Mouse (Mus musculus) embryonic facial prominence, embryonic 14.5 days (tissue): Measurements from ENCODE around the gene Ptprj. TPM values are rescaled to one million over a fixed set of nuclear protein-coding genes. Genes with fewer than 3 reads are reported as not detected.

Experiments used
- ATAC-seq: fragments of 200-750 bp; cut with Nextera tagmentation; 2 replicates; pipeline ENCODE4 v1.8.0; 2017; ENCODE audit warnings: low read depth, moderate number of reproducible peaks, moderate TSS enrichment
- DNase-seq: peaks from one replicate; pipeline ENCODE4 v3.0.0-alpha.2; 2015; ENCODE audit warnings: low spot score
- H3K27ac ChIP-seq: fragments of 300-500 bp; sonication (generic); replicated peaks from 2 replicates; pipeline ENCODE4 v1.5.1; 2014; ENCODE audit warnings: low read depth, mild to moderate bottlenecking, low read length, moderate library complexity
- H3K27me3 ChIP-seq: fragments of 300-500 bp; sonication (generic); replicated peaks from 2 replicates; pipeline ENCODE4 v1.6.1; 2014; ENCODE audit warnings: low read length; ENCODE audit not compliant: control insufficient read depth, insufficient read depth
- H3K36me3 ChIP-seq: fragments of 300-500 bp; sonication (generic); 2 replicates; pipeline ENCODE4 v1.6.1; 2014; ENCODE audit warnings: low read length, mixed read lengths; ENCODE audit not compliant: control insufficient read depth, insufficient read depth
- H3K4me1 ChIP-seq: fragments of 300-500 bp; sonication (generic); 2 replicates; pipeline ENCODE4 v1.6.1; 2014; ENCODE audit warnings: antibody characterized with exemption, low read length; ENCODE audit not compliant: control insufficient read depth, insufficient read depth
- H3K4me2 ChIP-seq: fragments of 300-500 bp; sonication (generic); 2 replicates; pipeline ENCODE4 v1.6.1; 2014; ENCODE audit warnings: low read depth, mild to moderate bottlenecking, low read length, moderate library complexity, mixed read lengths
- H3K4me3 ChIP-seq: fragments of 300-500 bp; sonication (generic); 2 replicates; pipeline ENCODE4 v1.5.1; 2014; ENCODE audit warnings: low read depth, mild to moderate bottlenecking, low read length
- H3K9ac ChIP-seq: fragments of 300-500 bp; sonication (generic); 2 replicates; pipeline ENCODE4 v1.6.1; 2014; ENCODE audit warnings: low read depth, mild to moderate bottlenecking, low read length, moderate library complexity, mixed read lengths
- H3K9me3 ChIP-seq: fragments of 300-500 bp; sonication (generic); 2 replicates; pipeline ENCODE4 v1.6.1; 2016; ENCODE audit warnings: low read length; ENCODE audit not compliant: control insufficient read depth
- WGBS: fragments of 180-500 bp; shearing (Covaris S2); extraction: QIAGEN DNeasy Blood & Tissue Kit; methylation state at CpG from one replicate; pipeline ENCODE4 v1.1.7; 2014; 5-methylcytosine and 5-hydroxymethylcytosine counted together
- polyA plus RNA-seq: library from polyadenylated mRNA; unstranded; fragments of >200 nt; fragmentation: Nextera tagmentation; extraction: Ambion mirVana; gene quantifications from 2 replicates; pipeline ENCODE4 v1.2.1, GENCODE M21; 2014

Gene Ptprj
- polyA plus RNA-seq, 1 experiment from 2014 or later = 4.1 TPM

DNA sequence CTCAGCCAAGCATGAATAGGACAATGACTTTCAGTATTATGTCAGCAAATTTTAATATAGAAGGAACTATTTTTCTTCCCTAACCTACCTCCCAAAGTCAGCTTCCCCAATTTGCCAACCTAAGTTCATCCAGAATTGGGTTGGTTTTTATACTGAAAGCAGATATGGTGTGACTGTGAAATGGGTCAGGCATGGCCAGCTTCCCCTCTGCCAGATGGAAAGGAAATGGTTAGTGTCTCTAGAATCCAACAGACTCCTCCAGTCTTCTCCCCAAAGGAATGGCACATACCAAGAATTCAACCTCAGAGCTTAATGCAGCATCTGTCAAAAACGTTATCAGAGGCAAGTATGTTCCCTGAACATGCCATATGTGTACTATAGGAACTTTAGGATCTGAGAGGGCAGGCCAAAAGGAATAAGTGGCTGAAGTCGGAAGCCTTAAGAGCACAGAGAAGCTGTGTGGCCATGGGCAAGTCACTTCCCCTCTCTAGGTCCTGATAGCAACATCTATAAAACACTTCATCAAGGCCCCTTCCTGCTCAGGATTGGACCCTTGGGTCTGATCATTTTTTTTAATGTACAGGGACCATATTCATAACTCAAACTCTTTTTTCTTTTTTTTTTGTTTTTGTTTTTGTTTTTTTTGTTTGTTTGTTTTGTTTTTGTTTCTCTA, 21.3 kb downstream of the Ptprj start:
- no peak for ATAC-seq
- H3K4me1 ChIP-seq = 0 out of 2 replicates have a peak, but pooled peaks cover 4% of the 10 kb centered on the region
- H3K36me3 ChIP-seq = no peaks in the 10 kb centered on the region
- no peak overlapping the region for H3K4me3 ChIP-seq
- WGBS = 67% methylated on average over 2 of the region's 2 CpGs
- H3K9me3 ChIP-seq = no peaks in the 10 kb centered on the region
- H3K4me2 ChIP-seq = no peak overlapping the region
- no peaks in the 10 kb centered on the region for H3K27me3 ChIP-seq
- DNase-seq = no peak
- no peak overlapping the region for H3K9ac ChIP-seq
- H3K27ac ChIP-seq = no peak overlapping the region

DNA sequence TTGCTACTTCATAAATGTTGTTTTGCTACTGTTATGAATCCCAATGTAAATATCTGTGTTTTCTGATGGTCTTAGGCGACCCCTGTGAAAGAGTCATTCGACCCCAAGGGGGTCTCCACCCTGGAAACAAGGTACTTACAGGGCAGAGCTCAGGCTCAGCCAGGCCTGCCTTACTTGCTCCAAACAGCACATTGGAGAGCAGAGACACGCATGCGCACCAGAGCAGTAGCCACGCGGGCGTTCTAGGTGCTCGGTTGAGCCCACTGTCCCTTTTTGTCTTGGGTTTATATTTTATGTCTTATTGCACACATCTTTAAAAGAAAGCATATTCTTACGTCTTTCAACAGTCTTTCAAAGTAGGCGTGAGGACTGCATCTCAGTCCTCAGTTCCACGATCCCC, 22.1 kb downstream of the Ptprj start:
- Histone ChIP-seq H3K9me3 (no peaks in the 10 kb centered on the region), H3K27me3 (no peaks in the 10 kb centered on the region), H3K36me3 (no peaks in the 10 kb centered on the region), H3K4me1 (0 out of 2 replicates have a peak, but pooled peaks cover 4% of the 10 kb centered on the region), H3K9ac (no peak overlapping the region), H3K27ac (no peak overlapping the region), H3K4me2 (no peak overlapping the region), H3K4me3 (no peak overlapping the region)
- DNase-seq (no peak), ATAC-seq (no peak)
- 84% methylated on average over 11 of the region's 11 CpGs for WGBS

GRCm38 (mm10) chr2:90557913-90558312, 22.5 kb downstream of the Ptprj start:
- no peak overlapping the region for H3K4me3 ChIP-seq
- DNase-seq (no peak), ATAC-seq (no peak)
- no peaks in the 10 kb centered on the region for H3K27me3 ChIP-seq
- H3K4me1 ChIP-seq = 0 out of 2 replicates have a peak, but pooled peaks cover 4% of the 10 kb centered on the region
- H3K36me3 ChIP-seq = no peaks in the 10 kb centered on the region
- H3K9me3 ChIP-seq = no peaks in the 10 kb centered on the region
- H3K4me2 ChIP-seq = no peak overlapping the region
- H3K27ac ChIP-seq = no peak overlapping the region
- 73% methylated on average over 3 of the region's 3 CpGs for WGBS
- H3K9ac ChIP-seq = no peak overlapping the region

GRCm38 (mm10) chr2:90555744-90556143, 24.7 kb downstream of the Ptprj start:
- H3K27me3 ChIP-seq = no peaks in the 10 kb centered on the region
- 77% methylated on average over 5 of the region's 5 CpGs for WGBS
- DNase-seq (no peak), ATAC-seq (no peak)
- H3K4me3 ChIP-seq = no peak overlapping the region
- no peak overlapping the region for H3K4me2 ChIP-seq
- no peaks in the 10 kb centered on the region for H3K36me3 ChIP-seq
- H3K9me3 ChIP-seq = no peaks in the 10 kb centered on the region
- no peak overlapping the region for H3K9ac ChIP-seq
- H3K4me1 ChIP-seq = no peaks in the 10 kb centered on the region
- H3K27ac ChIP-seq = no peak overlapping the region

GRCm38 (mm10) chr2:90554806-90555205, 25.6 kb downstream of the Ptprj start:
- H3K9me3 ChIP-seq = no peaks in the 10 kb centered on the region
- H3K4me2 ChIP-seq = no peak overlapping the region
- WGBS = 85% methylated on average over 4 of the region's 4 CpGs
- H3K4me3 ChIP-seq = no peak overlapping the region
- ATAC-seq (no peak), DNase-seq (no peak)
- no peaks in the 10 kb centered on the region for H3K36me3 ChIP-seq
- no peaks in the 10 kb centered on the region for H3K4me1 ChIP-seq
- no peak overlapping the region for H3K9ac ChIP-seq
- H3K27ac ChIP-seq = no peak overlapping the region
- no peaks in the 10 kb centered on the region for H3K27me3 ChIP-seq

- 83% methylated on average over 4 of the region's 4 CpGs for WGBS
- Histone ChIP-seq H3K27ac (no peak overlapping the region), H3K4me2 (no peak overlapping the region), H3K4me3 (no peak overlapping the region), H3K36me3 (no peaks in the 10 kb centered on the region), H3K9ac (no peak overlapping the region), H3K27me3 (no peaks in the 10 kb centered on the region), H3K4me1 (no peaks in the 10 kb centered on the region), H3K9me3 (no peaks in the 10 kb centered on the region)
- DNase-seq = no peak
- ATAC-seq = no peak
These were observed 26.6 kb downstream of the Ptprj start for GRCm38 (mm10) chr2:90553861-90554260.

DNA sequence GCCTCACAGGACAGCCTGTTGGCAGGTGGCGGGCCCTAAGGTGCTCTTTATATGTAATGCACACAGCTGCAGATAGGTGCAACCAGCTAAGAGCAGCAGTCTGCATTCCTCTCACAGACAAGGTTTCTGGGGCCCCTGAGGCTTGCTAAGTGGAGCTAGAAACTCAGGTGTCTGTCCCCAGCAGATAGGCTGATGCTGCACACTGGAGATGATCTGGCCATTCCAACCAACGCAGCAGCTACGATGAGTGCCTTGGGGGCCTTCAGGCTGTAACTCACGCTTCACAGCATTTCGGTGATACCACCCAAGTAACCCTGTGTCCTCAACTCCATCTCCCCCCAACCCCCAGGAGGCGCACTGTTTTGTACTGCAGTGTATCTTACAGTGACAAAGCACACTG, 29.8 kb downstream of the Ptprj start:
- Histone ChIP-seq H3K4me1 (peaks cover 4% of the 10 kb centered on the region), H3K9me3 (no peaks in the 10 kb centered on the region), H3K27me3 (no peaks in the 10 kb centered on the region), H3K27ac (no peak overlapping the region), H3K9ac (no peak overlapping the region), H3K4me2 (no peak overlapping the region), H3K4me3 (no peak overlapping the region), H3K36me3 (no peaks in the 10 kb centered on the region)
- WGBS = 68% methylated on average over 6 of the region's 6 CpGs
- ATAC-seq = no peak
- no peak for DNase-seq

- H3K27ac ChIP-seq = no peak overlapping the region
- no peaks in the 10 kb centered on the region for H3K9me3 ChIP-seq
- DNase-seq (no peak), ATAC-seq (no peak)
- no peak overlapping the region for H3K4me3 ChIP-seq
- H3K36me3 ChIP-seq = no peaks in the 10 kb centered on the region
- no peak overlapping the region for H3K4me2 ChIP-seq
- WGBS = 88% methylated on average over 5 of the region's 5 CpGs
- no peak overlapping the region for H3K9ac ChIP-seq
- no peaks in the 10 kb centered on the region for H3K27me3 ChIP-seq
- H3K4me1 ChIP-seq = peaks cover 16% of the 10 kb centered on the region
These were observed 31.9 kb downstream of the Ptprj start for GRCm38 (mm10) chr2:90548541-90548940.

DNA sequence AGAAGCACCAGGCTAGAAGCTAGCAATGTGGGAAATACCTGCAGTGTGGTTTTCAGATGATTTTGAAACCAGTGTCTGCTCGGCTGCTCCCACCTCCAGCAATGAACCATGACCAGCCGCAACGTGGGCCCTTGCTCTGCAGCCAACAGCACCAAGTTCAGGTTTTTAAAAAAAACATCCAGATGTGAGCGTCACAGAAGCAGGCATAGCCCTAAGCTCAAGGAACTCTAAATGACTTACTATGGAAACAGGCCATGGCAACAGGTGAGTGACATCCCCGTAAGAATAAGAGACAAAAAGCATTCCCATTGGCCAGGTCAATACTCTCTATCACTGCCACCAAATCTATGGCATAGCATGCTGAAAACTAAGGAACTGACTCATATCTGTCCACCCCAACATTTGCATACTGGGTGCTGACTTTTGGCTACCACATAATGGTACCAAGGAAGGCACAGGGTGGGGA, 33.3 kb downstream of the Ptprj start:
- peaks cover 16% of the 10 kb centered on the region for H3K4me1 ChIP-seq
- no peaks in the 10 kb centered on the region for H3K27me3 ChIP-seq
- no peak for DNase-seq
- H3K9ac ChIP-seq = no peak overlapping the region
- no peaks in the 10 kb centered on the region for H3K36me3 ChIP-seq
- ATAC-seq = no peak
- H3K9me3 ChIP-seq = no peaks in the 10 kb centered on the region
- 69% methylated on average over 5 of the region's 5 CpGs for WGBS
- no peak overlapping the region for H3K4me3 ChIP-seq
- H3K4me2 ChIP-seq = no peak overlapping the region
- no peak overlapping the region for H3K27ac ChIP-seq
